Mouse (Mus musculus) cerebellum, adult 2 months (tissue): Measurements from ENCODE around the gene Rprd2.

Source experiments
- CTCF ChIP-seq: fragments of 200-500 bp; IDR thresholded peaks from 2 replicates; pipeline ENCODE4 v1.5.1; 2011; ENCODE audit warnings: low read depth, mild to moderate bottlenecking, control low read depth, low read length, moderate library complexity, borderline replicate concordance; ENCODE audit not compliant: insufficient read depth
- POLR2A ChIP-seq: fragments of 200-500 bp; IDR thresholded peaks from 2 replicates; pipeline ENCODE4 v1.6.1; 2011; ENCODE audit warnings: low read length, control low read depth, borderline replicate concordance; ENCODE audit not compliant: insufficient read depth

- TF ChIP-seq CTCF, result no peak
- no peak for TF ChIP-seq POLR2A
Measured at GRCm38 (mm10) chr3:95760106-95760505, 58.6 kb downstream of the Rprd2 start, which contains the start of gene Tars2.
